Mouse (Mus musculus): ENCODE measurements around the gene 2010111I01Rik. TPM values are rescaled to one million over a fixed set of nuclear protein-coding genes. Genes with fewer than 3 reads are reported as not detected.
"Not testable (repeated sequence)": the region's sequence is repeated elsewhere in the genome, so short reads cannot be mapped to it uniquely, and the experiment has no call there.

The 2010111I01Rik gene
- polyA plus RNA-seq, 1 experiment from 2014 or later = 30.9 TPM

GRCm38 (mm10) chr13:63073911-63074675 is 109.4 kb downstream of the 2010111I01Rik start:
- Histone ChIP-seq H3K36me3 (no peaks in the 10 kb centered on the region), H3K4me2 (replicated peaks) (no peak overlapping the region), H3K4me1 (peaks cover 6% of the 10 kb centered on the region; the same call in 1 of the 2 replicates), H3K27ac (replicated peaks) (no peak overlapping the region), H3K4me3 (no peak overlapping the region), H3K27me3 (no peaks in the 10 kb centered on the region), H3K9me3 (no peaks in the 10 kb centered on the region), H3K9ac (replicated peaks) (no peak overlapping the region)
- 68% methylated on average over 9 of the region's 9 CpGs for WGBS
- ATAC-seq (replicated peaks) = peak; percentile 81

GRCm38 (mm10) chr13:63074676-63074991 is 109.9 kb downstream of the 2010111I01Rik start:
- ATAC-seq (replicated peaks) = no peak
- WGBS = 70% methylated on average over 3 of the region's 3 CpGs
- Histone ChIP-seq H3K9me3 (no peaks in the 10 kb centered on the region), H3K9ac (replicated peaks) (no peak overlapping the region), H3K4me1 (peaks cover 6% of the 10 kb centered on the region; the same call in 1 of the 2 replicates), H3K27me3 (no peaks in the 10 kb centered on the region), H3K4me2 (replicated peaks) (no peak overlapping the region), H3K27ac (replicated peaks) (no peak overlapping the region), H3K4me3 (no peak overlapping the region), H3K36me3 (no peaks in the 10 kb centered on the region)

GRCm38 (mm10) chr13:63075331-63075855 is 110.7 kb downstream of the 2010111I01Rik start:
- Histone ChIP-seq H3K4me1 (peaks cover 6% of the 10 kb centered on the region; the same call in 1 of the 2 replicates), H3K27me3 (no peaks in the 10 kb centered on the region), H3K4me3 (no peak overlapping the region), H3K4me2 (replicated peaks) (no peak overlapping the region), H3K9me3 (no peaks in the 10 kb centered on the region), H3K9ac (replicated peaks) (no peak overlapping the region), H3K36me3 (no peaks in the 10 kb centered on the region), H3K27ac (replicated peaks) (no peak overlapping the region)
- no peak for ATAC-seq (replicated peaks)
- 94% methylated on average over 2 of the region's 2 CpGs for WGBS

- ATAC-seq (replicated peaks) = no peak
- H3K4me3 ChIP-seq = no peak overlapping the region
- H3K36me3 ChIP-seq = no peaks in the 10 kb centered on the region
- H3K4me2 ChIP-seq (replicated peaks) = no peak overlapping the region
- H3K9me3 ChIP-seq = no peaks in the 10 kb centered on the region
- H3K4me1 ChIP-seq = no peaks in the 10 kb centered on the region
- H3K27me3 ChIP-seq = no peaks in the 10 kb centered on the region
- H3K9ac ChIP-seq (replicated peaks) = no peak overlapping the region
- no peak overlapping the region for H3K27ac ChIP-seq (replicated peaks)
- WGBS = 42% methylated on average over 4 of the region's 4 CpGs
Measured at GRCm38 (mm10) chr13:63080191-63080590, 115.5 kb downstream of the 2010111I01Rik start.

- Histone ChIP-seq H3K9me3 (no peaks in the 10 kb centered on the region), H3K4me2 (replicated peaks) (no peak overlapping the region), H3K27ac (replicated peaks) (no peak overlapping the region), H3K36me3 (no peaks in the 10 kb centered on the region), H3K9ac (replicated peaks) (no peak overlapping the region), H3K4me1 (no peaks in the 10 kb centered on the region), H3K4me3 (no peak overlapping the region), H3K27me3 (no peaks in the 10 kb centered on the region)
- no peak for ATAC-seq (replicated peaks)
- 88% methylated on average over 2 of the region's 2 CpGs for WGBS
Measured at GRCm38 (mm10) chr13:63080823-63081222, 116.1 kb downstream of the 2010111I01Rik start.

- ATAC-seq (replicated peaks) = no peak
- Histone ChIP-seq H3K9me3 (no peaks in the 10 kb centered on the region), H3K9ac (replicated peaks) (no peak overlapping the region), H3K27ac (replicated peaks) (no peak overlapping the region), H3K27me3 (no peaks in the 10 kb centered on the region), H3K4me1 (no peaks in the 10 kb centered on the region), H3K4me2 (replicated peaks) (no peak overlapping the region), H3K4me3 (no peak overlapping the region), H3K36me3 (no peaks in the 10 kb centered on the region)
- 73% methylated on average over 5 of the region's 5 CpGs for WGBS
Measured at GRCm38 (mm10) chr13:63082555-63083136, 118.0 kb downstream of the 2010111I01Rik start.

- not testable (repeated sequence) for H3K27ac ChIP-seq (replicated peaks); H3K9ac ChIP-seq (replicated peaks); H3K4me1 ChIP-seq; H3K27me3 ChIP-seq; H3K36me3 ChIP-seq; H3K9me3 ChIP-seq; ATAC-seq (replicated peaks); H3K4me2 ChIP-seq (replicated peaks); H3K4me3 ChIP-seq
- 79% methylated on average over 7 of the region's 7 CpGs for WGBS
Measured at GRCm38 (mm10) chr13:63083139-63083538, 118.4 kb downstream of the 2010111I01Rik start.

GRCm38 (mm10) chr13:63083663-63084062 is 119.0 kb downstream of the 2010111I01Rik start:
- no peak overlapping the region for H3K9ac ChIP-seq (replicated peaks)
- H3K4me1 ChIP-seq = no peaks in the 10 kb centered on the region
- 69% methylated on average over 8 of the region's 8 CpGs for WGBS
- no peak overlapping the region for H3K4me2 ChIP-seq (replicated peaks)
- H3K27ac ChIP-seq (replicated peaks) = no peak overlapping the region
- no peaks in the 10 kb centered on the region for H3K36me3 ChIP-seq
- no peak for ATAC-seq (replicated peaks)
- no peak overlapping the region for H3K4me3 ChIP-seq
- no peaks in the 10 kb centered on the region for H3K9me3 ChIP-seq
- H3K27me3 ChIP-seq = no peaks in the 10 kb centered on the region

GRCm38 (mm10) chr13:63087865-63088683 is 123.4 kb downstream of the 2010111I01Rik start:
- Histone ChIP-seq H3K9me3 (no peaks in the 10 kb centered on the region), H3K4me2 (replicated peaks) (no peak overlapping the region), H3K4me1 (no peaks in the 10 kb centered on the region), H3K36me3 (no peaks in the 10 kb centered on the region), H3K27ac (replicated peaks) (no peak overlapping the region), H3K9ac (replicated peaks) (no peak overlapping the region), H3K27me3 (no peaks in the 10 kb centered on the region), H3K4me3 (no peak overlapping the region)
- ATAC-seq (replicated peaks) = no peak
- WGBS = 91% methylated on average over 7 of the region's 7 CpGs

- H3K4me1 ChIP-seq = no peaks in the 10 kb centered on the region
- ATAC-seq (replicated peaks) = no peak
- 67% methylated on average over 4 of the region's 4 CpGs for WGBS
Measured at GRCm38 (mm10) chr13:63089513-63089912, 124.8 kb downstream of the 2010111I01Rik start.

GRCm38 (mm10) chr13:63091246-63091645 is 126.6 kb downstream of the 2010111I01Rik start:
- no peak overlapping the region for H3K4me2 ChIP-seq (replicated peaks)
- H3K9ac ChIP-seq (replicated peaks) = no peak overlapping the region
- H3K9me3 ChIP-seq = no peaks in the 10 kb centered on the region
- H3K27ac ChIP-seq (replicated peaks) = no peak overlapping the region
- WGBS = 78% methylated on average over 2 of the region's 2 CpGs
- no peaks in the 10 kb centered on the region for H3K4me1 ChIP-seq
- H3K36me3 ChIP-seq = no peaks in the 10 kb centered on the region
- H3K27me3 ChIP-seq = no peaks in the 10 kb centered on the region
- ATAC-seq (replicated peaks) = no peak
- H3K4me3 ChIP-seq = no peak overlapping the region

More at GRCm38 (mm10) chr13:63089513-63089912, 124.8 kb downstream of the 2010111I01Rik start:
- H3K4me2 ChIP-seq (replicated peaks) = no peak overlapping the region
- H3K9ac ChIP-seq (replicated peaks) = no peak overlapping the region
- no peak overlapping the region for H3K27ac ChIP-seq (replicated peaks)
- no peaks in the 10 kb centered on the region for H3K27me3 ChIP-seq
- H3K4me3 ChIP-seq = no peak overlapping the region
- no peaks in the 10 kb centered on the region for H3K36me3 ChIP-seq
- no peaks in the 10 kb centered on the region for H3K9me3 ChIP-seq

GRCm38 (mm10) chr13:63092299-63092698 is 127.6 kb downstream of the 2010111I01Rik start:
- WGBS = 88% methylated on average over 2 of the region's 2 CpGs
- Histone ChIP-seq H3K27me3 (no peaks in the 10 kb centered on the region), H3K9me3 (no peaks in the 10 kb centered on the region), H3K4me1 (no peaks in the 10 kb centered on the region), H3K9ac (replicated peaks) (no peak overlapping the region), H3K36me3 (no peaks in the 10 kb centered on the region), H3K4me2 (replicated peaks) (no peak overlapping the region), H3K27ac (replicated peaks) (no peak overlapping the region), H3K4me3 (no peak overlapping the region)
- no peak for ATAC-seq (replicated peaks)
